Mouse (Mus musculus) testis, adult 2 months (tissue): ENCODE measurements at regions not wholly inside any gene's neighbourhood (a gene's known extent, or its start where the extent isn't known, plus 50 kb on each side); places are given as distances from the start of the nearest gene placed in this dataset.

Experiments used
- CTCF ChIP-seq: fragments of 200-500 bp; IDR thresholded peaks from 2 replicates; pipeline ENCODE4 v1.5.1; 2012; ENCODE audit warnings: low read depth, mild to moderate bottlenecking, inconsistent platforms, low read length, moderate library complexity; ENCODE audit not compliant: control insufficient read depth, insufficient read depth, insufficient replicate concordance
- POLR2A ChIP-seq: fragments of 200-500 bp; IDR thresholded peaks from 2 replicates; pipeline ENCODE4 v1.6.1; 2012; ENCODE audit warnings: low read depth, mild to moderate bottlenecking, inconsistent platforms, low read length, moderate library complexity; ENCODE audit not compliant: control insufficient read depth

GRCm38 (mm10) chr12:94282931-94283330 lies 1409.1 kb upstream of the Flrt2 start:
- TF ChIP-seq CTCF (no peak), POLR2A (no peak)
